8 mouse cellular contexts compared by ENCODE assay signal in genomic region chr19:29045956-29046650, GRCm38 (mm10). TPM values are rescaled to one million over a fixed set of nuclear protein-coding genes. Genes with fewer than 3 reads are reported as not detected.
A peak's percentile ranks its signal among the peaks of the same experiment; 100 is the strongest.
DNase-seq lines count a peak whose midpoint lies in the region; ATAC-seq lines count a peak whose summit lies in the region.

No protein-coding gene starts in this region.

- peaks cover 29% of the 10 kb centered on the region for H3K4me1 ChIP-seq in lung, embryonic 15.5 days
- H3K4me1 ChIP-seq in forebrain, embryonic 13.5 days: peaks cover 25% of the 10 kb centered on the region
- H3K4me1 ChIP-seq in limb, embryonic 15.5 days: peaks cover 21% of the 10 kb centered on the region
- H3K4me1 ChIP-seq in stomach, embryonic 16.5 days (ENCODE audit: control insufficient read depth, insufficient read depth, low read length): peaks cover 18% of the 10 kb centered on the region

- WGBS in lung, embryonic 15.5 days: 30% methylated on average over 15 of the region's 15 CpGs
- 39% methylated on average over 15 of the region's 15 CpGs for WGBS in forebrain, embryonic 13.5 days
- WGBS in limb, embryonic 15.5 days: 30% methylated on average over 15 of the region's 15 CpGs
- 23% methylated on average over 15 of the region's 15 CpGs for WGBS in stomach, embryonic 16.5 days

- H3K9ac ChIP-seq in lung, embryonic 15.5 days: no peak overlapping the region
- peak overlapping the region; percentile 37; the same call in 1 of the 2 replicates for H3K9ac ChIP-seq in forebrain, embryonic 13.5 days
- no peak overlapping the region for H3K9ac ChIP-seq in limb, embryonic 15.5 days
- H3K9ac ChIP-seq in stomach, embryonic 16.5 days (ENCODE audit: low read length): peak overlapping the region; percentile 36; the same call in 1 of the 2 replicates

- DNase-seq in lung, postnatal 25 days (ENCODE audit: low spot score): no peak
- no peak for DNase-seq in gastrocnemius, postnatal 10 days
- no peak for DNase-seq in right cerebral cortex, adult 2 months (ENCODE audit: low spot score in 2 of 2)

- peak overlapping the region; percentile 90 for H3K4me3 ChIP-seq in lung, embryonic 15.5 days
- H3K4me3 ChIP-seq in forebrain, embryonic 13.5 days: peak overlapping the region; percentile 62
- H3K4me3 ChIP-seq in limb, embryonic 15.5 days: peak overlapping the region; percentile 83
- peak overlapping the region; percentile 84 for H3K4me3 ChIP-seq in stomach, embryonic 16.5 days (replicated peaks; ENCODE audit: low read length)

- no peaks in the 10 kb centered on the region for H3K9me3 ChIP-seq in lung, embryonic 15.5 days
- no peaks in the 10 kb centered on the region for H3K9me3 ChIP-seq in forebrain, embryonic 13.5 days (replicated peaks)
- H3K9me3 ChIP-seq in limb, embryonic 15.5 days: no peaks in the 10 kb centered on the region
- no peaks in the 10 kb centered on the region for H3K9me3 ChIP-seq in stomach, embryonic 16.5 days (replicated peaks; ENCODE audit: control insufficient read depth, low read length)

- no peak overlapping the region for H3K27ac ChIP-seq in lung, embryonic 15.5 days
- H3K27ac ChIP-seq in forebrain, embryonic 13.5 days: no peak overlapping the region
- peak overlapping the region; percentile 33; the same call in 1 of the 2 replicates for H3K27ac ChIP-seq in limb, embryonic 15.5 days
- peak overlapping the region; percentile 18 for H3K27ac ChIP-seq in stomach, embryonic 16.5 days (ENCODE audit: low read length)

- peak overlapping the region; percentile 87 for H3K4me2 ChIP-seq in lung, embryonic 15.5 days
- H3K4me2 ChIP-seq in forebrain, embryonic 13.5 days: peak overlapping the region; percentile 74
- H3K4me2 ChIP-seq in limb, embryonic 15.5 days: peak overlapping the region; percentile 75
- peak overlapping the region; percentile 70 for H3K4me2 ChIP-seq in stomach, embryonic 16.5 days (ENCODE audit: low read depth, low read length)

- ATAC-seq in lung, embryonic 15.5 days (ENCODE audit: borderline replicate concordance, extremely low read depth, low FRiP score, low TSS enrichment): no peak
- ATAC-seq in forebrain, embryonic 13.5 days: no peak
- no peak for ATAC-seq in limb, embryonic 15.5 days (ENCODE audit: insufficient number of reproducible peaks, low FRiP score, low TSS enrichment, low read depth)
- ATAC-seq in stomach, embryonic 16.5 days (ENCODE audit: insufficient read depth, low FRiP score): no peak
- no peak for ATAC-seq in cerebellum, adult (ENCODE audit: insufficient number of reproducible peaks, low FRiP score, low TSS enrichment)

- H3K27me3 ChIP-seq in lung, embryonic 15.5 days: no peaks in the 10 kb centered on the region
- H3K27me3 ChIP-seq in forebrain, embryonic 13.5 days: peaks cover 8% of the 10 kb centered on the region; the same call in 1 of the 2 replicates
- H3K27me3 ChIP-seq in limb, embryonic 15.5 days: no peaks in the 10 kb centered on the region
- no peaks in the 10 kb centered on the region for H3K27me3 ChIP-seq in stomach, embryonic 16.5 days (ENCODE audit: control insufficient read depth, insufficient read depth, low read length)

- H3K36me3 ChIP-seq in lung, embryonic 15.5 days: no peaks in the 10 kb centered on the region
- H3K36me3 ChIP-seq in forebrain, embryonic 13.5 days (ENCODE audit: poor library complexity, severe bottlenecking): no peaks in the 10 kb centered on the region
- no peaks in the 10 kb centered on the region for H3K36me3 ChIP-seq in limb, embryonic 15.5 days
- H3K36me3 ChIP-seq in stomach, embryonic 16.5 days (ENCODE audit: control insufficient read depth, insufficient read depth, low read length): no peaks in the 10 kb centered on the region

RNA-seq across cellular contexts. Expression of gene Ak3, which starts 1.7 kb away (rescaled TPM):
- 71.4 and 80.3 TPM in 2 replicates for polyA plus RNA-seq in lung, embryonic 15.5 days (2015; fragmentation: Nextera tagmentation; extraction: Ambion mirVana)
- 57.7 and 59.5 TPM in 2 replicates for polyA plus RNA-seq in forebrain, embryonic 13.5 days (2015; fragmentation: Nextera tagmentation; extraction: Ambion mirVana)
- 73.8 and 85.0 TPM in 2 replicates for polyA plus RNA-seq in limb, embryonic 15.5 days (2015; fragmentation: Nextera tagmentation; extraction: Ambion mirVana)
- 118 and 125 TPM in 2 replicates for polyA plus RNA-seq in stomach, embryonic 16.5 days (2015; fragmentation: Nextera tagmentation; extraction: Ambion mirVana)
- 10 to 100 TPM; 60.1 to 61.7 TPM for total RNA-seq in gastrocnemius, postnatal 10 days (2021)

RNA-seq across cellular contexts. Expression of gene Rcl1, which starts 55.1 kb away (rescaled TPM):
- polyA plus RNA-seq in lung, embryonic 15.5 days (2015; fragmentation: Nextera tagmentation; extraction: Ambion mirVana): 51.4 and 51.5 TPM in 2 replicates
- polyA plus RNA-seq in forebrain, embryonic 13.5 days (2015; fragmentation: Nextera tagmentation; extraction: Ambion mirVana): 37.7 and 38.5 TPM in 2 replicates
- 44.2 and 47.4 TPM in 2 replicates for polyA plus RNA-seq in limb, embryonic 15.5 days (2015; fragmentation: Nextera tagmentation; extraction: Ambion mirVana)
- 53.3 and 53.5 TPM in 2 replicates for polyA plus RNA-seq in stomach, embryonic 16.5 days (2015; fragmentation: Nextera tagmentation; extraction: Ambion mirVana)
- total RNA-seq in gastrocnemius, postnatal 10 days (2021): 10 to 100 TPM; 12.3 to 12.4 TPM

RNA-seq across cellular contexts. Expression of gene Cdc37l1, which starts 56.0 kb away (rescaled TPM):
- polyA plus RNA-seq in lung, embryonic 15.5 days (2015; fragmentation: Nextera tagmentation; extraction: Ambion mirVana): 32.9 and 36.0 TPM in 2 replicates
- polyA plus RNA-seq in forebrain, embryonic 13.5 days (2015; fragmentation: Nextera tagmentation; extraction: Ambion mirVana): 47.4 and 50.7 TPM in 2 replicates
- polyA plus RNA-seq in limb, embryonic 15.5 days (2015; fragmentation: Nextera tagmentation; extraction: Ambion mirVana): 34.9 and 35.2 TPM in 2 replicates
- polyA plus RNA-seq in stomach, embryonic 16.5 days (2015; fragmentation: Nextera tagmentation; extraction: Ambion mirVana): 34.8 and 38.4 TPM in 2 replicates
- 10 to 100 TPM; 31.4 to 38.1 TPM for total RNA-seq in gastrocnemius, postnatal 10 days (2021)

Comparison
In these comparisons a context has a peak if more than half of its experiments do, and no peak if none do; other contexts are left out.
1. H3K27ac ChIP-seq: peak in limb, embryonic 15.5 days (single experiment) and stomach, embryonic 16.5 days (single experiment); none in lung, embryonic 15.5 days (single experiment) and forebrain, embryonic 13.5 days (single experiment).
2. H3K9ac ChIP-seq: peak in forebrain, embryonic 13.5 days (single experiment) and stomach, embryonic 16.5 days (single experiment); none in lung, embryonic 15.5 days (single experiment) and limb, embryonic 15.5 days (single experiment).
3. Peak in every context shown above with its lines, with median percentiles within 50 percentile points of each other: H3K4me2 ChIP-seq and H3K4me3 ChIP-seq.